Mouse (Mus musculus): ENCODE measurements around the gene Rtp3. TPM values are rescaled to one million over a fixed set of nuclear protein-coding genes. Genes with fewer than 3 reads are reported as not detected.

Gene Rtp3
- polyA plus RNA-seq, 1 experiment from 2014 or later = not detected

- H3K9me3 ChIP-seq (ENCODE audit: control insufficient read depth, low read length) = no peaks in the 10 kb centered on the region
- H3K36me3 ChIP-seq (ENCODE audit: control insufficient read depth, insufficient read depth, low read length) = no peaks in the 10 kb centered on the region
- no peak overlapping the region for H3K4me3 ChIP-seq (ENCODE audit: low read depth, low read length)
- peak; percentile 43; the same call in 1 of the 2 replicates for ATAC-seq (ENCODE audit: low FRiP score, low TSS enrichment)
- no peaks in the 10 kb centered on the region for H3K4me1 ChIP-seq (replicated peaks; ENCODE audit: control insufficient read depth, insufficient read depth)
- H3K27me3 ChIP-seq (ENCODE audit: control insufficient read depth, insufficient read depth, low read length) = no peaks in the 10 kb centered on the region
- TF ChIP-seq CTCF (IDR thresholded peaks at IDR 0.05; ENCODE audit: low read depth) = no peak
- no peak for TF ChIP-seq EP300 (optimal IDR thresholded peaks at IDR 0.05)
- DNase-seq (ENCODE audit: low spot score) = peak; percentile 52
- no peak overlapping the region for H3K9ac ChIP-seq (ENCODE audit: low read length)
- 60% methylated on average over 10 of the region's 10 CpGs for WGBS
- H3K27ac ChIP-seq (replicated peaks) = no peak overlapping the region
- H3K4me2 ChIP-seq (replicated peaks; ENCODE audit: low read depth) = no peak overlapping the region
Observed at GRCm38 (mm10) chr9:110999856-111000255, 9.5 kb upstream of the Rtp3 start.

- DNase-seq (ENCODE audit: low spot score) = no peak
- TF ChIP-seq EP300 (optimal IDR thresholded peaks at IDR 0.05) (no peak), CTCF (IDR thresholded peaks at IDR 0.05; ENCODE audit: low read depth) (no peak)
- no peaks in the 10 kb centered on the region for H3K36me3 ChIP-seq (ENCODE audit: control insufficient read depth, insufficient read depth, low read length)
- H3K4me3 ChIP-seq (ENCODE audit: low read depth, low read length) = no peak overlapping the region
- H3K27ac ChIP-seq (replicated peaks) = no peak overlapping the region
- no peaks in the 10 kb centered on the region for H3K9me3 ChIP-seq (ENCODE audit: control insufficient read depth, low read length)
- H3K4me1 ChIP-seq (replicated peaks; ENCODE audit: control insufficient read depth, insufficient read depth) = no peaks in the 10 kb centered on the region
- H3K27me3 ChIP-seq (ENCODE audit: control insufficient read depth, insufficient read depth, low read length) = no peaks in the 10 kb centered on the region
- no peak for ATAC-seq (ENCODE audit: low FRiP score, low TSS enrichment)
- no peak overlapping the region for H3K4me2 ChIP-seq (replicated peaks; ENCODE audit: low read depth)
- H3K9ac ChIP-seq (ENCODE audit: low read length) = no peak overlapping the region
- WGBS = 82% methylated on average over 2 of the region's 2 CpGs
Observed at GRCm38 (mm10) chr9:110999056-110999455, 8.7 kb upstream of the Rtp3 start.

- Histone ChIP-seq H3K27ac (replicated peaks) (no peak overlapping the region), H3K27me3 (ENCODE audit: control insufficient read depth, insufficient read depth, low read length) (no peaks in the 10 kb centered on the region), H3K4me1 (replicated peaks; ENCODE audit: control insufficient read depth, insufficient read depth) (no peaks in the 10 kb centered on the region), H3K4me2 (replicated peaks; ENCODE audit: low read depth) (no peak overlapping the region), H3K9ac (ENCODE audit: low read length) (no peak overlapping the region), H3K4me3 (ENCODE audit: low read depth, low read length) (no peak overlapping the region), H3K36me3 (ENCODE audit: control insufficient read depth, insufficient read depth, low read length) (no peaks in the 10 kb centered on the region), H3K9me3 (ENCODE audit: control insufficient read depth, low read length) (no peaks in the 10 kb centered on the region)
- ATAC-seq (ENCODE audit: low FRiP score, low TSS enrichment) = peak; percentile 67
- peak; percentile 77 for DNase-seq (ENCODE audit: low spot score)
- TF ChIP-seq CTCF (IDR thresholded peaks at IDR 0.05; ENCODE audit: low read depth) (peak; percentile 100), EP300 (optimal IDR thresholded peaks at IDR 0.05) (no peak)
- WGBS = 4% methylated on average over 5 of the region's 5 CpGs
Observed at GRCm38 (mm10) chr9:110997245-110997644, 6.9 kb upstream of the Rtp3 start.

GRCm38 (mm10) chr9:110994716-110995172 is 4.4 kb upstream of the Rtp3 start:
- Histone ChIP-seq H3K4me1 (replicated peaks; ENCODE audit: control insufficient read depth, insufficient read depth) (no peaks in the 10 kb centered on the region), H3K36me3 (ENCODE audit: control insufficient read depth, insufficient read depth, low read length) (no peaks in the 10 kb centered on the region), H3K4me2 (replicated peaks; ENCODE audit: low read depth) (peak overlapping the region; percentile 44), H3K27me3 (ENCODE audit: control insufficient read depth, insufficient read depth, low read length) (no peaks in the 10 kb centered on the region), H3K9ac (ENCODE audit: low read length) (no peak overlapping the region), H3K9me3 (ENCODE audit: control insufficient read depth, low read length) (no peaks in the 10 kb centered on the region), H3K27ac (replicated peaks) (peak overlapping the region; percentile 41; the same call in 1 of the 2 replicates), H3K4me3 (ENCODE audit: low read depth, low read length) (peak overlapping the region; percentile 37)
- no peak for TF ChIP-seq EP300 (optimal IDR thresholded peaks at IDR 0.05)
- TF ChIP-seq CTCF (IDR thresholded peaks at IDR 0.05; ENCODE audit: low read depth) = peak; percentile 56
- ATAC-seq (ENCODE audit: low FRiP score, low TSS enrichment) = peak; percentile 86
- 3% methylated on average over 13 of the region's 13 CpGs for WGBS
- peak; percentile 91 for DNase-seq (ENCODE audit: low spot score)

GRCm38 (mm10) chr9:110993281-110993709 is 2.9 kb upstream of the Rtp3 start:
- ATAC-seq (ENCODE audit: low FRiP score, low TSS enrichment) (no peak), DNase-seq (ENCODE audit: low spot score) (no peak)
- Histone ChIP-seq H3K4me3 (ENCODE audit: low read depth, low read length) (no peak overlapping the region), H3K9ac (ENCODE audit: low read length) (no peak overlapping the region), H3K36me3 (ENCODE audit: control insufficient read depth, insufficient read depth, low read length) (no peaks in the 10 kb centered on the region), H3K4me2 (replicated peaks; ENCODE audit: low read depth) (no peak overlapping the region), H3K4me1 (replicated peaks; ENCODE audit: control insufficient read depth, insufficient read depth) (no peaks in the 10 kb centered on the region), H3K27me3 (ENCODE audit: control insufficient read depth, insufficient read depth, low read length) (no peaks in the 10 kb centered on the region), H3K9me3 (ENCODE audit: control insufficient read depth, low read length) (no peaks in the 10 kb centered on the region), H3K27ac (replicated peaks) (no peak overlapping the region)
- WGBS = 13% methylated on average over 3 of the region's 3 CpGs
- TF ChIP-seq EP300 (optimal IDR thresholded peaks at IDR 0.05) = no peak
- TF ChIP-seq CTCF (IDR thresholded peaks at IDR 0.05; ENCODE audit: low read depth) = no peak

GRCm38 (mm10) chr9:110989543-110989942 is 840 bp downstream of the Rtp3 start:
- H3K9me3 ChIP-seq (ENCODE audit: control insufficient read depth, low read length) = no peaks in the 10 kb centered on the region
- no peak for TF ChIP-seq EP300 (optimal IDR thresholded peaks at IDR 0.05)
- no peak for TF ChIP-seq CTCF (IDR thresholded peaks at IDR 0.05; ENCODE audit: low read depth)
- no peak overlapping the region for H3K9ac ChIP-seq (ENCODE audit: low read length)
- H3K36me3 ChIP-seq (ENCODE audit: control insufficient read depth, insufficient read depth, low read length) = no peaks in the 10 kb centered on the region
- ATAC-seq (ENCODE audit: low FRiP score, low TSS enrichment) = no peak
- no peak overlapping the region for H3K4me2 ChIP-seq (replicated peaks; ENCODE audit: low read depth)
- no peak overlapping the region for H3K27ac ChIP-seq (replicated peaks)
- no peaks in the 10 kb centered on the region for H3K27me3 ChIP-seq (ENCODE audit: control insufficient read depth, insufficient read depth, low read length)
- no peak for DNase-seq (ENCODE audit: low spot score)
- no peaks in the 10 kb centered on the region for H3K4me1 ChIP-seq (replicated peaks; ENCODE audit: control insufficient read depth, insufficient read depth)
- H3K4me3 ChIP-seq (ENCODE audit: low read depth, low read length) = no peak overlapping the region
- WGBS = 93% methylated on average over 2 of the region's 2 CpGs
